Mouse (Mus musculus): ENCODE measurements around the gene Ube2g1.

Ube2g1 gene

DNA sequence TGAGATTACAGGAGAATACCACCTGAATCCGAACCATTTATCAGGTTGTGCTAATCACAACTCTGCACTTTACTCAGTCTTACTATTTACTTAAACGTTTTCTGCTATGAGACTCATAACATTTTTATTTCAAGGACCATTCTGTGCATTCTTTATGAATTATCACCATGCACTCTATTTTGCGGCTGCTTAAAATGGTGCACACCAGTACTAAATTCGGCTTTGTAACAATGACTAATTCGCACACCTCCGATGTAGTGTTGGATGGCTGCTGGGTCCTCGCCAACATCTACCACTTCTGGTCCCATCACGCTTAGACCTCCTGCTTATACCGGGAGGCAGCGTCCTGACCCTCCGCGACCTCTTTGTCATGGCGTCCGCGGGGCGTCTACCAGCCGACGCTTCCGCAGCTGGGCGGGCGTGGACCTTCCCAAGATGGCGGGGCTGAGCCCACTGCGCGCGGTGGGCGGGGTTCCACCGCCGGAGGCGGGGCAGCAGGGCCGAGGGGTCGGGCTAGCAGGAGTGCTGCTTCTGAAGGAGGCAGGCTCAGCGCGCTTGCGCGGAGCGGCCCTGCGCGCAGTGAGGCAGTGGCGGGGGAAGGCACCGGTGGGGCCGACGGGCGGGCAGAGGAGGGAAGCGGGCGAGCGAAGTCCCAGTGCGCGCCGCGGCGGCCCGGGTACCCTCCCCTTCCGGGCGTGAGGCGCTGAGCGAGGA lies at the start of gene Ube2g1:
Ube2g1 (plus strand) TSS at position 590 of the 714 bp plus-strand sequence.
- peak; percentile 99 for DNase-seq

GRCm38 (mm10) chr11:72558155-72558554 lies 48.9 kb upstream of the Ube2g1 start:
- no peak for DNase-seq

GRCm38 (mm10) chr11:72560661-72561060 lies 46.4 kb upstream of the Ube2g1 start:
- no peak for DNase-seq

GRCm38 (mm10) chr11:72564232-72564807 lies 42.8 kb upstream of the Ube2g1 start:
- no peak for DNase-seq

GRCm38 (mm10) chr11:72566304-72566703 lies 40.8 kb upstream of the Ube2g1 start:
- no peak for DNase-seq

GRCm38 (mm10) chr11:72566816-72567338 lies 40.2 kb upstream of the Ube2g1 start:
- DNase-seq, result no peak

- peak; percentile 45 for DNase-seq
Observed at GRCm38 (mm10) chr11:72569051-72569450, 38.0 kb upstream of the Ube2g1 start.

DNA sequence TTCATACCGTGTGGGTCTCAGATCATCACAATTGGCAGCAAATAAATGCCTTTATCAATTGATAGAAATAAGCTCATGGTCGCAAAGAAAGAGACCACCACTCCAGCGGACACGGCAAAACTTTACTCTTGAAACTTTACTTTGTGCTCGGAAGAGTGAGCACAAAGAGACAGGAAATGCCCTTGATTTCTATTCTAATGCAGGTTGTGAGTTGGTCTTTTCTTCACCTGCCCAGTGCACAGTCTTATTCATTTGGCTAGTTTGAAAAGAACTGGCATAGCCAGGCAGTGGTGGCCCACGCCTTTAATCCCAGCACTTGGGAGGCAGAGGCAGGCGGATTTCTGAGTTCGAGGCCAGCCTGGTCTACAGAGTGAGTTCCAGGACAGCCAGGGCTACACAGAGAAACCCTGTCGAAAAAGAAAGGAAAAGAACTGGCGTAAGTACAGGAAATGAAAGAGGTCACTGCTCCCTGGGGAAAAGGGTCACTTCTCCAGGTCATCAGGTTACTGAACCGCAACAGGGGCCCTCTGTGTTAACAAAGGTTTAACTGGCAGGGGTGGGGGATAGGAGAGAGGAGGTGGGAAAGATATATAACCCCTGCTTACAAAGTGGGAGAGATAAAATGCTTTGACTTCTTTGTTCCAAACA lies 37.3 kb upstream of the Ube2g1 start:
- no peak for DNase-seq

GRCm38 (mm10) chr11:72570319-72570979 lies 36.6 kb upstream of the Ube2g1 start:
- peak; percentile 84 for DNase-seq

- DNase-seq, result peak; percentile 45
Observed at GRCm38 (mm10) chr11:72573819-72574218, 33.3 kb upstream of the Ube2g1 start.

DNA sequence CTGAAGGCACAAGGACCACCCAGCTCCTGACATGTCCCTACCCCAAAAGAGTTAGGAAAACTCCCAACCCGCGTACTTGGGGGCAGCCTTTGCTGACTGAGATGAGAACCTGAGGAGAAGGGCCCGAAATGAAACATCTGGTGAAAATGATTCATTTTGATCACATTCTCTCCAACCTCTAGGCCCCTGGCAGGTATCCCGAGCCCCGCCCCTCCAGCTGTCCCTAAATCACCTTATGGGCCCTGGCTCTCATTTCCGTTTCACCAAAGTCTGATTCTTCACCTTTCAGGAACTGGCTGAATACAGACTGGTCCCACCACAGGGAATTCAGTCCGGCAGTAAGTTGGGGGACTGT lies 31.0 kb upstream of the Ube2g1 start:
- no peak for DNase-seq

GRCm38 (mm10) chr11:72576466-72577351 lies 30.4 kb upstream of the Ube2g1 start:
- DNase-seq, result peak; percentile 9

- no peak for DNase-seq
Observed at GRCm38 (mm10) chr11:72578471-72578870, 28.6 kb upstream of the Ube2g1 start.

DNA sequence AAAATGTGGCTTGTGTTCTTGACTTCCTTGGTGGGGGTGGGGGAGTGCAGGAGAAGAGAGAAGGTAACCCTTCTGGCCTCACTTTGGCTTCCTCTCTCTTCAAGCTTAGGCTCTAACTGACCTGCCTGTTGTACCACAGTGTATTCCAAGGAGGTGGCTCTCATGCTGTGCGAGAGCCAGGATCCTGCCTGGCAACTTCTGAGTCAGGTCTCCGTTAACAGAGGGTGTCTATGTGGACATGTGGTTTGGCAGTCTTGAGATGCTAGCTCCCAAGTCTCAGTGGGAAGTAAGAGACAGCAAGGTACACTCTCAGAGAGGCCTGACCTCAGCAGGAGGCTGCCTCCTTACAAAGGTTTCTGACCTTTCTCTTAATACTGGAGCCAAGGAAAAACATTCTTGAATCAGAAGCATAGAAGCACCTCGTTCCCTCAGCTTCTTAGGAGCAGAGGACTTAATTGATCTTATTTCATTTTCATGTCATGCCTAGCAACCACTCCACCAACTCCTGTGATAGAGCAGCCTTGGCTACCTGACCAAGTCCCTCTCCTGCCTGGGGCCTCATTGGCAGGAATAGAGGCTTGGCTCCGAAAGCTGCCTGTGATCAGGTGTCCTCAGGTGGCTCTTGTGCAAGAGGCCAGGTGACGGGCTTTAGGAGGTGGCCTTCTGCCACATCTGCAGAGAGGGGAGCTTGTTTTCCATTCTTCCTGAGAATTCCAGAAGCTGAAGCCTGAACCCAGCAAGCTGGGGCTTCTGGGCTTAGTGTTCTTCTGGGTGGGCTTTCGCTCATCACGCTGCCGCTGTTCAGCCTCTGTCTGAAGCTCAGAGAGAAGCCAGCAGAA lies 25.3 kb upstream of the Ube2g1 start:
- DNase-seq, result no peak

DNA sequence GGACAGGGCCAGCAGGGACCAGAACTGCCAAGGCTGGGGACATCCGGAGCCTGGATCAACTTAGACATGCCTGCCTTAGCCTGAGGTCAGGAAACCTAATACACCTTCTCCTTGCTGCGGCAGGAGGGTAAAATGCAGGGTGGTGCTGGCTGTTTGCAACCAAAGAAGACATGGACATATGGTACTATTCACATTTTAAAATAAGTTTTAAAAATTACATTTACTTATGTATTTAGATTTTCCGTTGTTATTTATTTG lies 24.7 kb upstream of the Ube2g1 start:
- DNase-seq, result no peak

DNA sequence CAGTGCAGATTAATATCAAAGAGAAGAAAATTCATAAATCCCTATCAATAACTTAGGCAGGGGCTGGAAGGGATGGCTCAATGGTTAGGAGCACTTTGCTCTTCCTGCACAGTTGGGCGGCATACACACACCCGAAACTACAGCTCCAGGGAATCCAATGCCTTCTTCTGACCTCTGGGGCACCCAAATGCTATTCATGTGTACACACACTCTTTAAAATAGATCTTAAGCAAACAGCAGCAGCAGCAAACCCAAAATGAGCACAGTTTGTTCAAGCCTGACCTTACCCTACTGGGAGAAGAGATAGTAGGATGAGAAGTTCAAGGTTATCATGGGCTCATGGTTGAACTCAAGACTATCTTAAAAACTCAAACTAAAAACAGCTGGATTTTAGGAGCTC lies 24.0 kb upstream of the Ube2g1 start:
- no peak for DNase-seq

DNA sequence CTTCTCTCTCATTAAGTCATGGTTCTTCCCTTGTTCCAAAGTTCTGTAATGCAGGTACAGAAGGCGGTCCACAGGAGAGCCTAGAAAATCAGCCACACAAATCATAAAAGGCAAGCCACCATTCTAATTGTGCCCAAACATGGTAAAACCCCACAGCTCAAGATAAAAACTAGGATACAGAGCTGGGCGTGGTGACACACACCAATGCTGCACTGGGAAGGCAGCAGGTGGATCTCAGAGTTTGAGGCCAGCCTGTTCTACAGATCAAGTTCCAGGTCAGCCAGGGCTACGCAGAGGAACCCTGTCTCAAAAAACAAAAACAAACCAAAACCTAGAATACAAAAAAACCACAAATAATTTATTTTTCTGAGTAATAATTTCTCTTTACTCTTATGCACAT lies 20.5 kb upstream of the Ube2g1 start:
- no peak for DNase-seq

GRCm38 (mm10) chr11:72587537-72588233 lies 19.4 kb upstream of the Ube2g1 start:
- no peak for DNase-seq

DNA sequence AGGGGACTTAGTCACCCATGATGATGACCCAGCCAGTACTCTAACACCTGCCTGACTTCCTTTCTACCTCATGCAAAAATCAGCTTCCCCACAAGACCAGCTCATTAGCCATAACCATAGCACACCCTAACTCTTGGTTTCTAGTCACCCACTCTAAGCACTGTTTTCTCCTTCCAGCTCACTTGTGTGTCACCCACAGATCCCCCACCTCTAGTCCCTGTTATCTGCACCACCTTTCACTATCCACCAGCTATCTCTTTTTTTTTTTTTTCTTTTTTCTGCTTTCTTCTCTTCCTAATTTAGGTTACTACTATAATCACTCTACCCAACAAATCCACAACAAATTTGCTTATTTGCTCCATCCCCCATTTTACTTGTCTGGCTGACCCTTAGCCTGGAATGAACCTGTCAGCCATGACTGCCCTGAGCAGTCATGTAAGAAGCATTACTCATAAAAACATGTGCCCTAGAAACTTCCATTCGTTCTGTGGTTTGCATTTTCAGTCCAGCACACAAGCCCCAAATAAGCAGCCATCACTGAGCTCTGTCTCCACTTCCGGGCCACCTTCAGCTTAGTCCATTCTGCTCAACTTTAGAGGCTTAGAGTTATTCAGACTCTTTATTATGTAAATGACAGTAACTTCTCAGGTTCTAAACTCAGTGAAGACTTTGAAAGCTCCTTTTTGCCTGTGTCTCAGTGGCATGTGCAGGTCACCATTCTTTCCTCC lies 11.9 kb upstream of the Ube2g1 start:
- no peak for DNase-seq

DNA sequence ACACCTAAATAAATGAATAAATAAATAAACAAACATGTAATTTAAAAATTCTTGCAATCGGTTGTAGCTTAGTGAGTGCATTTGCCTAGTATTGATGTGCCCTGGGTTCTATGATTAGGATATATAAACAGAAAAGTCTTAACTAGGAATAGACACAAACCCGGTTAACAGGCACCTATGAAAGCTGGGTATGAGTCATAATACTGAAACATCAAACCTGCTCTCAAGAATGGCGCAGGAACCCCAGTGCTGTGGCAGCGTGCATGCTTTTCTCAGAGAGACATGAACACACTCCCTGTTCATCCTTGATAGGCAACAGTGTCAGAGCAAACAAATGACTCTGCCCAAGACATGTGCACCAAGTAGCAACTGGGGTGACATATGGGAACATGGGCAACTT lies 9.3 kb upstream of the Ube2g1 start:
- no peak for DNase-seq

Measured in thymus, postnatal 25 days (tissue).